Mouse (Mus musculus) liver, postnatal 0 days (tissue): Measurements from ENCODE around the gene Cfap20. TPM values are rescaled to one million over a fixed set of nuclear protein-coding genes. Genes with fewer than 3 reads are reported as not detected.

ENCODE experiments used
- ATAC-seq: fragments of 200-750 bp; cut with Nextera tagmentation; 2 replicates; pipeline ENCODE4 v1.8.0; 2017; ENCODE audit warnings: mild to moderate bottlenecking, moderate library complexity
- DNase-seq: peaks from one replicate; pipeline ENCODE4 v3.0.0-alpha.2; 2016
- H3K27ac ChIP-seq: fragments of 300-500 bp; sonication (generic); 2 replicates; pipeline ENCODE4 v1.5.1; 2014; ENCODE audit warnings: antibody characterized with exemption, moderate library complexity, mild to moderate bottlenecking, low read depth
- H3K27me3 ChIP-seq: fragments of 300-500 bp; sonication (generic); 2 replicates; pipeline ENCODE4 v1.6.1; 2014; ENCODE audit warnings: low read length, control low read depth, mixed read lengths; ENCODE audit not compliant: insufficient read depth
- H3K36me3 ChIP-seq: fragments of 300-500 bp; sonication (generic); replicated peaks from 2 replicates; pipeline ENCODE4 v1.6.1; 2014; ENCODE audit warnings: mild to moderate bottlenecking, control low read depth, low read length, moderate library complexity, mixed read lengths; ENCODE audit not compliant: insufficient read depth
- H3K4me1 ChIP-seq: fragments of 300-500 bp; sonication (generic); 2 replicates; pipeline ENCODE4 v1.6.1; 2014; ENCODE audit warnings: antibody characterized with exemption, mild to moderate bottlenecking, control low read depth; ENCODE audit not compliant: insufficient read depth
- H3K4me2 ChIP-seq: fragments of 300-500 bp; sonication (generic); 2 replicates; pipeline ENCODE4 v1.6.1; 2014; ENCODE audit warnings: low read depth, mild to moderate bottlenecking, low read length, moderate library complexity, mixed read lengths
- H3K4me3 ChIP-seq: fragments of 300-500 bp; sonication (generic); 2 replicates; pipeline ENCODE4 v1.5.1; 2014; ENCODE audit warnings: low read depth, low read length
- H3K9ac ChIP-seq: fragments of 300-500 bp; sonication (generic); replicated peaks from 2 replicates; pipeline ENCODE4 v1.6.1; 2014; ENCODE audit warnings: mild to moderate bottlenecking, moderate library complexity
- H3K9me3 ChIP-seq: fragments of 300-500 bp; sonication (generic); 2 replicates; pipeline ENCODE4 v1.6.1; 2016; ENCODE audit warnings: mild to moderate bottlenecking, control low read depth, low read length, mixed read lengths
- CTCF ChIP-seq: sonication (generic); IDR thresholded peaks from 2 replicates; pipeline ENCODE4 v1.5.1; 2016; ENCODE audit warnings: antibody characterized with exemption, low read depth
- EP300 ChIP-seq: IDR thresholded peaks from 2 replicates; pipeline ENCODE4 v1.6.1; 2016; ENCODE audit warnings: antibody characterized with exemption, low read depth, mild to moderate bottlenecking
- WGBS: fragments of 180-500 bp; shearing (Covaris S2); extraction: QIAGEN DNeasy Blood & Tissue Kit; methylation state at CpG from one replicate; pipeline ENCODE4 v1.1.7; 2014; ENCODE audit not compliant: insufficient replicate concordance; 5-methylcytosine and 5-hydroxymethylcytosine counted together
- polyA plus RNA-seq: library from polyadenylated mRNA; unstranded; fragments of >200 nt; fragmentation: Nextera tagmentation; extraction: Ambion mirVana; gene quantifications from 2 replicates; pipeline ENCODE4 v1.2.1, GENCODE M21; 2015

Gene Cfap20
- polyA plus RNA-seq, 1 experiment from 2014 or later, result 33.1 TPM

GRCm38 (mm10) chr8:95447661-95448060 lies 13.0 kb upstream of the Cfap20 start:
- ATAC-seq (no peak), DNase-seq (no peak)
- H3K9ac ChIP-seq, result no peak overlapping the region
- 83% methylated on average over 7 of the region's 7 CpGs for WGBS
- peaks cover 30% of the 10 kb centered on the region for H3K36me3 ChIP-seq
- H3K27ac ChIP-seq, result no peak overlapping the region
- H3K4me2 ChIP-seq, result no peak overlapping the region
- H3K4me3 ChIP-seq, result no peak overlapping the region
- H3K9me3 ChIP-seq, result no peaks in the 10 kb centered on the region
- TF ChIP-seq EP300 (no peak), CTCF (no peak)
- H3K27me3 ChIP-seq, result no peaks in the 10 kb centered on the region
- H3K4me1 ChIP-seq, result no peaks in the 10 kb centered on the region

DNA sequence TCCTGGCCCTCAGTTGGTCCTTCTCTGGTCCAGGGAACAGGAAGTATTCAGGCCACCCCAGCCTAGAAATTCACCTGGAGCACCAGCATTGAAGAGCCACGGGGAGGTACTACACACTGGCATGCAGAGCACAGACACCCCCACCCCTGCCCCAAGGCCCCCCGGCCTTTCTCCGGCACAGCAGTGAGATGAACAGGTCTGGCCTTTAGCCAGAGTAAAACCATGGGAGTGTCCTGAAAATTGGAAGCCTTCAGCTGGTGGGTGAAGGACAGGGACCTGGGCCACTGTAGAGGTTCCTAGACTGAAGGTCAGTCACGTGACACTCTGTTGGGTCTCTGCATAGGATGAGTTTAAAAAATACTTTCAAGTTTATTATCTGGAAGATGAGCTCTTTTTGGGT lies 10.4 kb upstream of the Cfap20 start:
- Histone ChIP-seq H3K4me3 (no peak overlapping the region), H3K4me2 (no peak overlapping the region), H3K9ac (no peak overlapping the region), H3K36me3 (peaks cover 10% of the 10 kb centered on the region; the same call in 1 of the 2 replicates), H3K9me3 (no peaks in the 10 kb centered on the region), H3K27ac (no peak overlapping the region), H3K27me3 (no peaks in the 10 kb centered on the region), H3K4me1 (no peaks in the 10 kb centered on the region)
- 82% methylated on average over 4 of the region's 4 CpGs for WGBS
- no peak for TF ChIP-seq EP300
- TF ChIP-seq CTCF, result no peak
- ATAC-seq, result no peak
- DNase-seq, result no peak

DNA sequence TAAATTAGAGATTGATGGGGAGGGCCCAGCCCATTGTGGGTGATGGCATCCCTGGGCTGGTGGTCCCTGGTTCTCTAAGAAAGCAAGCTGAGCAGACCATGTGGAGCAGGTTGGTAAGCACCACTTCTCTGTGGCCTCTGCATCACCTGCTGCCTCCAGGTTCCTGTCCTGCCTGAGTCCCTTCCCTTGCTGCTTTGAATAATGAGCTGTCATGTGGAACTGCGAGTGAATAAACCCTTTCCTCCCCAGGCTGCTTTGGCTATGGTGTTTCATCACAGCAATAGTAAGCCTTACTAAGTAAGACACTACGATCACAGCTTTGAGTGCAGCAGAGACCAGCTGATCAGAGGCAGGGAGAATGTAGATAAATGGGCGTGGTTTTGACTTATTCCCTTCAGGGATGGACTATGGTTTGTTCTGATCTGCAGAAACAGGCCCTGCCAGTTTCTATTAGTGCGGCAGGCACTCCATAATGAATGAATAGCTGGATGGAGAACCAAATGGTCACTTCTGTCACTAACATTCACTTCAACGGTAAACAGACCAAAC lies 6.9 kb upstream of the Cfap20 start:
- no peak for ATAC-seq
- Histone ChIP-seq H3K9me3 (no peaks in the 10 kb centered on the region), H3K4me3 (no peak overlapping the region), H3K27ac (no peak overlapping the region), H3K4me1 (0 out of 2 replicates have a peak, but pooled peaks cover 4% of the 10 kb centered on the region), H3K9ac (no peak overlapping the region), H3K4me2 (no peak overlapping the region), H3K36me3 (no peaks in the 10 kb centered on the region), H3K27me3 (no peaks in the 10 kb centered on the region)
- DNase-seq, result no peak
- 44% methylated on average over 5 of the region's 5 CpGs for WGBS
- TF ChIP-seq CTCF, result no peak
- TF ChIP-seq EP300, result no peak

GRCm38 (mm10) chr8:95440168-95440709 lies 5.6 kb upstream of the Cfap20 start:
- Histone ChIP-seq H3K4me2 (no peak overlapping the region), H3K4me1 (0 out of 2 replicates have a peak, but pooled peaks cover 4% of the 10 kb centered on the region), H3K27ac (no peak overlapping the region), H3K36me3 (no peaks in the 10 kb centered on the region), H3K27me3 (no peaks in the 10 kb centered on the region), H3K9me3 (no peaks in the 10 kb centered on the region), H3K9ac (no peak overlapping the region), H3K4me3 (no peak overlapping the region)
- no peak for ATAC-seq
- TF ChIP-seq CTCF (no peak), EP300 (peak; percentile 43)
- DNase-seq, result no peak
- WGBS, result 47% methylated on average over 5 of the region's 5 CpGs

DNA sequence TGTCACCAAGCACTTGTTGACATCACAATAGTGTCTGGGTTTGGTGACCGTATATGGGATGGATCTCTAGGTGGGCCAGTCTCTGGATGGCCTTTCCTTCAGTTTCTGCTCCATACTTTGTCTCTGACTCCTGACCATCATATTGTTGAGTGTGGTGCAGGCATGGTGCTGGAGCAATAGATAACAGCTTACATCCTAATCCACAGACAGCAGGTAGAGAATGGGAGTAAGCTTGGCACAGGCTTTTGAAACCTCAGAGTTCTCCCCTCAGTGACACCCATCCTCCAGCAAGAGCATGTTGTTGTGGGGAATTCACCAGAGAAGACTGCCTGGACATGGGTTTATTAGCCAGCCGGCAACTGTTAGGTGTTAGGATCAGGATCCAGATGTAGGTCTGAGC lies 4.8 kb upstream of the Cfap20 start:
- ATAC-seq (no peak), DNase-seq (no peak)
- H3K9ac ChIP-seq, result no peak overlapping the region
- H3K27ac ChIP-seq, result no peak overlapping the region
- no peaks in the 10 kb centered on the region for H3K27me3 ChIP-seq
- H3K9me3 ChIP-seq, result no peaks in the 10 kb centered on the region
- 0 out of 2 replicates have a peak, but pooled peaks cover 7% of the 10 kb centered on the region for H3K4me1 ChIP-seq
- H3K4me3 ChIP-seq, result no peak overlapping the region
- H3K36me3 ChIP-seq, result no peaks in the 10 kb centered on the region
- H3K4me2 ChIP-seq, result no peak overlapping the region
- WGBS, result 88% methylated on average over 2 of the region's 2 CpGs
- TF ChIP-seq CTCF (no peak), EP300 (no peak)

- Histone ChIP-seq H3K4me2 (no peak overlapping the region), H3K9me3 (no peaks in the 10 kb centered on the region), H3K36me3 (no peaks in the 10 kb centered on the region), H3K27ac (no peak overlapping the region), H3K9ac (no peak overlapping the region), H3K27me3 (no peaks in the 10 kb centered on the region), H3K4me3 (no peak overlapping the region), H3K4me1 (peaks cover 22% of the 10 kb centered on the region)
- DNase-seq, result no peak
- TF ChIP-seq EP300, result no peak
- TF ChIP-seq CTCF, result no peak
- 42% methylated on average over 5 of the region's 5 CpGs for WGBS
- no peak for ATAC-seq
Measured at GRCm38 (mm10) chr8:95437341-95437992, 2.8 kb upstream of the Cfap20 start.
